Mouse (Mus musculus) neural tube, embryonic 13.5 days (tissue): ENCODE measurements around the gene Fibin. TPM values are rescaled to one million over a fixed set of nuclear protein-coding genes. Genes with fewer than 3 reads are reported as not detected.

Source experiments
- ATAC-seq: fragments of 200-750 bp; cut with Nextera tagmentation; 2 replicates; pipeline ENCODE4 v1.8.0; 2017; ENCODE audit warnings: low read depth, mild to moderate bottlenecking, moderate TSS enrichment, moderate library complexity
- H3K27ac ChIP-seq: fragments of 300-500 bp; sonication (generic); replicated peaks from 2 replicates; pipeline ENCODE4 v1.5.1; 2015; ENCODE audit warnings: moderate library complexity, mild to moderate bottlenecking, inconsistent platforms
- H3K27me3 ChIP-seq: fragments of 300-500 bp; sonication (generic); 2 replicates; pipeline ENCODE4 v1.6.1; 2015; ENCODE audit warnings: mild to moderate bottlenecking, inconsistent platforms
- H3K36me3 ChIP-seq: fragments of 300-500 bp; sonication (generic); 2 replicates; pipeline ENCODE4 v1.6.1; 2015; ENCODE audit warnings: mild to moderate bottlenecking, inconsistent platforms
- H3K4me1 ChIP-seq: fragments of 300-500 bp; sonication (generic); replicated peaks from 2 replicates; pipeline ENCODE4 v1.6.1; 2015; ENCODE audit warnings: inconsistent platforms
- H3K4me2 ChIP-seq: fragments of 300-500 bp; sonication (generic); 2 replicates; pipeline ENCODE4 v1.6.1; 2015; ENCODE audit warnings: inconsistent platforms, mild to moderate bottlenecking, moderate library complexity
- H3K4me3 ChIP-seq: fragments of 300-500 bp; sonication (generic); 2 replicates; pipeline ENCODE4 v1.5.1; 2015; ENCODE audit warnings: mild to moderate bottlenecking, inconsistent platforms
- H3K9ac ChIP-seq: fragments of 300-500 bp; sonication (generic); 2 replicates; pipeline ENCODE4 v1.6.1; 2015; ENCODE audit warnings: moderate library complexity, mild to moderate bottlenecking, inconsistent platforms
- H3K9me3 ChIP-seq: fragments of 300-500 bp; sonication (generic); 2 replicates; pipeline ENCODE4 v1.6.1; 2016; ENCODE audit warnings: inconsistent platforms
- WGBS: fragments of 180-500 bp; shearing (Covaris S2); methylation state at CpG from one replicate; pipeline ENCODE4 v1.1.7; 2015; 5-methylcytosine and 5-hydroxymethylcytosine counted together
- polyA plus RNA-seq: library from polyadenylated mRNA; unstranded; fragments of >200 nt; fragmentation: Nextera tagmentation; extraction: Ambion mirVana; gene quantifications from 2 replicates; pipeline ENCODE4 v1.2.1, GENCODE M21; 2015

The Fibin gene
- 14.2 and 27.1 TPM in 2 replicates for polyA plus RNA-seq

DNA sequence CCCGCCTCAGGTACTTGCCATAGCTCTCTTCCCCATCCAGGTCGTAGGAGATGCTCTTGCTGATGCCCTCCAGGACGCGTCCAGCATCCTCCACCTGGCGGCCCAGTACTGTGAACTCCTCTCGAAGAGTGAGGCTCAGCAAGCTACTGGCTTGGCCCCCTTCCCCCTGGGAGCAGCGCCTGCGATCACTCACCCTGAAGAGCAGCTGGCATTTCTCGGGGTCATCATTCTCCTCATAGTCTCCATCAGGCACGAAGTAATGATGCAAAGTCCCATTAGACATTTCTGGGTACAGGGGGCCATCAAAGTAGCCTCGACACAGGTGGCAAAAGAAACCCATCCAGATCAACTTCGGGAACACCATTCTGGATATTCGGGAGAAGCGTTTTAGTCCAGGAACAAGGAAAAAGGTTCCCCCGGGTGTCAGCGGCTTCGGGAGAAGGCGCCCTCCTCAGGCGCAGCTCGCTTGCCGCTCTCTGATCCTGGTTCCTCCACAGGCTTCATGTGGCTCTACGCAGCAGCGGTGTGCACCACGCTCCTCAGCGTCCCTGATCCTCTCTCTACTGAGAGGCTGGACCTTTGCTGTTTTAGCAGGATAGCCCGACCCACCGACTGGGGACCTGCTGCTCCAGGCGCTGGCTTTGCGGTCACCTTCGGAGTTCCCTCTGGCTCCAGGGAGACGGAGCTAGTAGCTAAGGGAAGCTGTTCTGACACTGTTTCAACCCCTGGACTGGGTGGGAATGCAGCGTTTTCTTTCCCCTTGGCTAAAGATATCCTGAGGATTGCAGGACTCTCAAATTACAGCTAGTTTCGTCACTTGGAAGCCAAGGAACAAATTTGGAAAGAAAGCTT lies at the start of gene Fibin:
Gene Fibin (minus strand): TSS at position 752 of the 852 bp plus-strand sequence.
- peaks cover 17% of the 10 kb centered on the region for H3K4me1 ChIP-seq
- no peaks in the 10 kb centered on the region for H3K9me3 ChIP-seq
- peaks cover 8% of the 10 kb centered on the region; the same call in 1 of the 2 replicates for H3K27me3 ChIP-seq
- peak within 1 kb of the TSS; percentile 59 for H3K27ac ChIP-seq
- 2% methylated on average over 33 of the region's 33 CpGs for WGBS
- no peaks in the 10 kb centered on the region for H3K36me3 ChIP-seq
- peak within 1 kb of the TSS; percentile 64 for H3K4me2 ChIP-seq
- ATAC-seq: peak; percentile 84
- H3K4me3 ChIP-seq: peak within 1 kb of the TSS; percentile 42
- H3K9ac ChIP-seq: peak within 1 kb of the TSS; percentile 64

- Histone ChIP-seq H3K4me2 (no peak overlapping the region), H3K9ac (no peak overlapping the region), H3K9me3 (no peaks in the 10 kb centered on the region), H3K27ac (no peak overlapping the region), H3K4me3 (no peak overlapping the region), H3K27me3 (no peaks in the 10 kb centered on the region), H3K4me1 (no peaks in the 10 kb centered on the region), H3K36me3 (no peaks in the 10 kb centered on the region)
- WGBS: 92% methylated on average over 3 of the region's 3 CpGs
- ATAC-seq: no peak
Measured at GRCm38 (mm10) chr2:110411428-110411827, 48.4 kb upstream of the Fibin start.

DNA sequence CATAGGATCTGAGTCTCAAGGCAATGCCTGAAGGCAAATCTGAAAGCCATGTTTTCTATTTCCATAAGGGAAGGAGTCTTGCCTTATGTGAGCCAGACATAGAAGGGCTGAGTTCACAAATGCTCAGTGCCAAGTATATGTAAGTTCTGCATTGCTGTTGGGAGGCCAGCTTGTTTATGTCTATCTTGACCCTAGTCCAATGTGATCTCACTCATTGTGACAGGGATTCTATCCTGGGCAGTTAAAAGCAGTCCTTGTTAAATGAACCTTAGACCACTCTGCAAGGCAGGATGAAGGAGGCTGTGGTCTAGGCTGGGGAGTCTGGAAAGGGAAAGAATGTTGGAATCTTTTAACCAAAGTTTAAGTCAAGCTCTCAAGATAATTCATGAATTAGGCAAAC lies 45.8 kb upstream of the Fibin start:
- Histone ChIP-seq H3K4me2 (no peak overlapping the region), H3K9me3 (no peaks in the 10 kb centered on the region), H3K4me1 (no peaks in the 10 kb centered on the region), H3K9ac (no peak overlapping the region), H3K4me3 (no peak overlapping the region), H3K27ac (no peak overlapping the region), H3K27me3 (no peaks in the 10 kb centered on the region), H3K36me3 (no peaks in the 10 kb centered on the region)
- ATAC-seq: no peak

DNA sequence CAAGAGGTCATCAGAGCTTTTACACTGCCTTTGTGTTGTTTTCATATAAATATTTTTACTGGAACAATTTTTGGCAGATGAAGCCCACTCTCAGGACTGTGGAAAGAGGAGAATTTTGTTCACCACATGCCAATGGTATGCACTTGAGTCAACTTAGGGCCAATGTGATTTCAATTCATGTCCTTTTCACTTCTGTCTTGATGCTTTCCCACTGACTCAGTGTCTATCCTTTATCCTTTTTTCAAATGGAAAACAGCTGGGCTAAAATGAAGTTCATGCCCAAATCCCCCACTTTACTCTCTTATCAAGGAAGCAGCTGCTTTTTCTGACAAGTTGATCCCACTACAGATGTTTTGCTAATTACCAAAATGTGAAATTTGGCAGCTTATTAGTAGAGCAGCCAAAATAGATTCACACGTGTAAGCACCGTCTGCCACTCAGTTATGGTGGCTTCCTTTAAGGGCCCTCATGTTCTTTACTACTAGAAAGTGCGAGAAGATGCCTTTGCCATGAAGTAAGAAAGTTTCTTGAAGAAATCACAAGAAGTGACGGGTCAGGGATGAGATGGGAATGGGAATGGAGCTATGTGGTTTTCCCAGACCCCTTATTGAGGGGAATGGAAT lies 29.8 kb upstream of the Fibin start:
- H3K4me3 ChIP-seq: no peak overlapping the region
- no peak overlapping the region for H3K9ac ChIP-seq
- no peaks in the 10 kb centered on the region for H3K4me1 ChIP-seq
- no peaks in the 10 kb centered on the region for H3K9me3 ChIP-seq
- no peak for ATAC-seq
- H3K27me3 ChIP-seq: no peaks in the 10 kb centered on the region
- no peaks in the 10 kb centered on the region for H3K36me3 ChIP-seq
- H3K4me2 ChIP-seq: no peak overlapping the region
- WGBS: 83% methylated on average over 4 of the region's 4 CpGs
- H3K27ac ChIP-seq: no peak overlapping the region

DNA sequence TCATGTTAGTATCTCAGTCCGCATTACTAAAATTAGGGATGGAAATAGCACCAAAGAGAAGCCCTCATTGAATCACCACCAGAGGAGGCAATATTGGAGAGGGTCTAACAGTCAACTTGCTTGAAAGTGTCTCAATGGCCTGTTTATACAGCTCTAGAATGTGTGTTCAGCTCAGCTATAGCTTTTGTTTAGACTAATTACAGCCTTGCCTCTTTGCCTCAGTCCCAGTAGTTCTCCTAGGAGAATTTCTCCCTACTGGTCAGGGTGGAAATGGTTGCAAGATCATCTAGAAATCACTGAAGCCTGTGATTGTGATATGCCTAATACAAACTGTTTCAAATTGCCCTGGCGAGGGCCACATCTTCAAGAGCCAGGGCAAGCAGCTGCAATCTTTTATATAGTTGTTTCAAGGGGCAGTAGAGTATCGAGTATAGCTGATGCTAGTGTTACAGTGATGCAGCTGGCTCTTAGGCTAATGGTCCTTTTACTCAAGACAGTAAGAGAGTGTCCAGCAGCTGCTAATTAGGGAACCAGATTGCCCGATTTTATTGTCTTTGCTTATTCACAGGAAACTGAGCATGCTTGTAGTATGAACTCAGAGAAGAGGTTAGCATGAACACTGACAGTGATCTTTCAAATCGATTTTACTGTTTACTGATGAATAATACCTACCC lies 27.9 kb upstream of the Fibin start:
- no peak overlapping the region for H3K4me3 ChIP-seq
- WGBS: 68% methylated on average over 5 of the region's 5 CpGs
- peak; percentile 61 for ATAC-seq

DNA sequence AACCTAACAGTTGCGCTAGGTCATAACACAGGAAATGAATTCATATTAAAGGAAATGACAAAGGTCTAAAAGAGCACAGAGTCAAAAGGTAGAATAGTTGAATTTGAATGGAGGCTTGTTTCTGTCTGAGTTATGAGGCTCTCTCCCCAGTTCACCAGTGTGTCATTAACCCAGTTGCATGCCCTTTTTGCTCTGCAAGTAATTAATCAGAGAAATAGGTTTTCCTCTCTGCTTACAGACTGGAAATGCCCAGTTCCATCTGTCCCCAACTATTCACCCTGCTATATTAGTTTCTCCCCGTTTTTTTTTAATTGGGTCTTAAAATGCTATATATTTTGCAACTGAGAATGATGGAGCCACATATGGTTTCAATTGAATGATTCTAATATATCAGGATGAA lies 16.8 kb upstream of the Fibin start:
- no peak for ATAC-seq
- H3K9ac ChIP-seq: no peak overlapping the region
- H3K36me3 ChIP-seq: no peaks in the 10 kb centered on the region

More for the DNA sequence above, 27.9 kb upstream of the Fibin start:
- Histone ChIP-seq H3K27me3 (no peaks in the 10 kb centered on the region), H3K9me3 (no peaks in the 10 kb centered on the region), H3K9ac (no peak overlapping the region), H3K4me2 (no peak overlapping the region), H3K36me3 (no peaks in the 10 kb centered on the region), H3K4me1 (no peaks in the 10 kb centered on the region), H3K27ac (no peak overlapping the region)

DNA sequence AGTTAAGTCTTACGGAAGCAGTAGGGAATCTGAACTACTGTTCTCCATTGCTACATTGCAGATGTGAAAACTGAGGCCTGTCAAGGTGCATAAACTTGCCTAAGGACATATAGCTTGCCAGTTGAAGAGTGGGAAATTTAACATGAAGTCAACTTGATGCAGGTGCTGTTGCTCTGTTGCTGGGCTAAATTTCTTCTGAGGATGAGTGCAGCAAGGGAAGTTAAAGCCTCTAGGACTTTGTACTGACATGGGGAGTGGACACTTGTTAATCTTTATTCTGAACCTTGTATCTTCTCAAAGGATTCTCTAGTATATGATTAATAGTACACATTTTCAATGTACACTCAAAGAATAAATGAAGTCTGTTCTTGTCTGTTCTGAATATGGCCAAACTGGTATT lies 13.7 kb upstream of the Fibin start:
- no peaks in the 10 kb centered on the region for H3K4me1 ChIP-seq
- H3K9me3 ChIP-seq: no peaks in the 10 kb centered on the region
- no peak overlapping the region for H3K4me2 ChIP-seq
- H3K27ac ChIP-seq: no peak overlapping the region
- WGBS: 98% methylated on average over 1 of the region's 1 CpGs
- no peaks in the 10 kb centered on the region for H3K27me3 ChIP-seq
- H3K4me3 ChIP-seq: no peak overlapping the region
- ATAC-seq: no peak
- H3K9ac ChIP-seq: no peak overlapping the region
- no peaks in the 10 kb centered on the region for H3K36me3 ChIP-seq

More for the DNA sequence above, 16.8 kb upstream of the Fibin start:
- no peaks in the 10 kb centered on the region for H3K27me3 ChIP-seq
- H3K27ac ChIP-seq: no peak overlapping the region
- no peak overlapping the region for H3K4me3 ChIP-seq
- 52% methylated on average over 2 of the region's 2 CpGs for WGBS
- H3K9me3 ChIP-seq: no peaks in the 10 kb centered on the region
- no peak overlapping the region for H3K4me2 ChIP-seq
- no peaks in the 10 kb centered on the region for H3K4me1 ChIP-seq

- H3K4me1 ChIP-seq: no peaks in the 10 kb centered on the region
- no peak for ATAC-seq
- no peak overlapping the region for H3K27ac ChIP-seq
- H3K9me3 ChIP-seq: no peaks in the 10 kb centered on the region
- H3K4me2 ChIP-seq: no peak overlapping the region
- WGBS: 84% methylated on average over 1 of the region's 1 CpGs
- no peak overlapping the region for H3K4me3 ChIP-seq
- H3K27me3 ChIP-seq: no peaks in the 10 kb centered on the region
- no peaks in the 10 kb centered on the region for H3K36me3 ChIP-seq
- no peak overlapping the region for H3K9ac ChIP-seq
Measured at GRCm38 (mm10) chr2:110375475-110375874, 12.5 kb upstream of the Fibin start.

GRCm38 (mm10) chr2:110373186-110373585 lies 10.2 kb upstream of the Fibin start:
- Histone ChIP-seq H3K4me3 (no peak overlapping the region), H3K4me1 (no peaks in the 10 kb centered on the region), H3K36me3 (no peaks in the 10 kb centered on the region), H3K4me2 (no peak overlapping the region), H3K27me3 (no peaks in the 10 kb centered on the region), H3K27ac (no peak overlapping the region), H3K9ac (no peak overlapping the region), H3K9me3 (no peaks in the 10 kb centered on the region)
- ATAC-seq: no peak
- 79% methylated on average over 2 of the region's 2 CpGs for WGBS

DNA sequence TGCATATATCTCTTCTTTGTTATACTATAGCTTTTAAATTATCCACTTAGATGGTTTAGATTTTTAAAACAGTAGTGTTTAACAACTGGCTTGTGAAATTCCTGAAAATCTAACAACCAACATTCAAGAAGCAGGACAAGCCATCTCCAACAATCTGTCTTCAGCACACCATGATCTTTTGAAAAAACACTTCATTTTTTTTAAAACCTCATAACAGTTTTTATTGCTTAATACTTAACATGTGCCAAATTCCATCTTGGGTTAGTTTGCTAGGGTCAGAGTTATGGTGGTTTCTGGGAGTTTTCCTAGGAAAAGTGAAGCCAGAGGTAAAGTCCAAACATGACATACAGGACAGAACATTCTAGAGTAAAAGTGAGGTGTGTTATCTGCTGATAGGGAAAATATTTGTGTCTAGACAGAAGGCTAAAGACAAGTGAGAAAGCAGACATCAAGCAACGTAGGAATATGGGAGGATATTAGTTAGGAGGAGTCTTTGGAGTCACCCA lies 4.5 kb upstream of the Fibin start:
- 81% methylated on average over 1 of the region's 1 CpGs for WGBS
- no peak overlapping the region for H3K27ac ChIP-seq

DNA sequence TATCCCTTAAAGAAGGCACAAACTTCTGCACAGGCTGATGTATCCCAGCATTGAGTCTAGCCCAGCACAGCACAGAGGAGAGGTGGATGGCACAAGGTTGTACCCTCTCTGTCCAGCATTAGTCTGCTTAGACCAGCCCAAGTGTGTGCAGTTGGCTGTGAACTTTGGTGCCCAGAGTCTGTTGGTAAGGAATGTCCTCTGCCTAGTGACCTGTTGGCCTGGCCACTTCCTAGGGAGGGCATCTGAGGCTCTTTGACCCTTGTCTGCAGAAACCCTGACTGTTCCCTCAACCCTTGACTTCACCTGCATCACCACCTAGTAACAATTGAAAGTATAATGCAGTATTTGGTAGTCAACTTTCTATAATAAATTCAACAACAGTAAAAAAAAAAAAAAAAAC lies 2.4 kb upstream of the Fibin start:
- Histone ChIP-seq H3K27me3 (peaks cover 8% of the 10 kb centered on the region; the same call in 1 of the 2 replicates), H3K9me3 (no peaks in the 10 kb centered on the region), H3K9ac (no peak overlapping the region), H3K4me1 (peaks cover 17% of the 10 kb centered on the region), H3K27ac (0 out of 2 replicates have a peak overlapping the region, but pooled peaks have one; percentile 0), H3K4me2 (no peak overlapping the region), H3K4me3 (no peak overlapping the region), H3K36me3 (no peaks in the 10 kb centered on the region)
- ATAC-seq: no peak

More for the DNA sequence above, 4.5 kb upstream of the Fibin start:
- Histone ChIP-seq H3K9me3 (no peaks in the 10 kb centered on the region), H3K4me2 (no peak overlapping the region), H3K9ac (no peak overlapping the region), H3K36me3 (no peaks in the 10 kb centered on the region), H3K4me1 (peaks cover 13% of the 10 kb centered on the region), H3K27me3 (0 out of 2 replicates have a peak, but pooled peaks cover under 1% of the 10 kb centered on the region), H3K4me3 (no peak overlapping the region)
- no peak for ATAC-seq

GRCm38 (mm10) chr2:110363855-110364254 lies 872 bp upstream of the Fibin start:
- H3K4me3 ChIP-seq: no peak overlapping the region
- H3K27ac ChIP-seq: no peak overlapping the region
- peaks cover 8% of the 10 kb centered on the region; the same call in 1 of the 2 replicates for H3K27me3 ChIP-seq
- H3K4me2 ChIP-seq: no peak overlapping the region
- no peaks in the 10 kb centered on the region for H3K36me3 ChIP-seq
- H3K4me1 ChIP-seq: peaks cover 17% of the 10 kb centered on the region
- H3K9me3 ChIP-seq: no peaks in the 10 kb centered on the region
- no peak for ATAC-seq
- H3K9ac ChIP-seq: no peak overlapping the region
- 82% methylated on average over 3 of the region's 3 CpGs for whole genome bisulfite sequencing
